Mouse (Mus musculus): ENCODE results near the gene Tmem248.

Gene Tmem248

GRCm38 (mm10) chr5:130256678-130257271 lies 39.9 kb downstream of the Tmem248 start:
- DNase-seq (ENCODE audit: low read depth, low spot score): peak; percentile 100

DNA sequence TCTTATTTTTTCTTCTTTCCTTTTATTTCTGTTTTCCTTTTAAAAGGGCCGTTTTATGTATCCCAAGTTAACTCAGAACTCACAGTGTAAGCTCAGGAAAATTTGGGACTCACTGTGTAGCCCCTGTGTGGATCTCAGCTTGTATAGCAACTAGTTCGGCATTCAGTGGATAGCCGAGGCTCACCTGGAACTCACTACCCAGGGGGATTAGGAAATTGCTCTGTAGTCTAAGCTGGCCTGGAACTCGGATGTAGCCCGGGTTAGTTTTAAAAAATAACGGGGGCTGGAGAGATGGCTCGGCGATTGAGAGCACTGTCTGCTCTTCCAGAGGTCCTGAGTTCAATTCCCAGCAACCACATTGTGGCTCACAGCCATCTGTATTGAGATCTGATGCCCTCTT lies 40.4 kb downstream of the Tmem248 start:
- no peak for DNase-seq (ENCODE audit: low read depth, low spot score)

DNA sequence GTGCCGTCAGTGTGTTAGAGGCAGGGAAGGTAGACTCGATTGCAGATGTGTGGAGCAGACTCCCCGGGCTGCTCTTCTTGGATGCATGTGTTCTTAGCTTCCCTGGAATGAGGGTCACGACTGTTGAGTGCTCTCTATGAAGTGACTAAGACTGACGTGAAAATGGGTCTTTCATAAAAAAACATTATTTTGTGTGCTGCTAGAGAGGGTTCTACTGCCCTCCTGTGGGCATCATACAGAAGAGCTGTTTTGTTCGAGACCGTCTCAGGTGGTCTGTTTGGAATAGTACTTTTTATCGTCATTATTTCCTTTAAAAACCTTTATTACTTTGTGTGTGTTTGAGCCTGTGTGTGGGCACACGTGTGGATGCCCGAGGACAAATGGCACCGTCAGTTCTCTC lies 46.6 kb downstream of the Tmem248 start:
- DNase-seq (ENCODE audit: low read depth, low spot score): no peak

GRCm38 (mm10) chr5:130264433-130265005 lies 47.6 kb downstream of the Tmem248 start:
- DNase-seq (ENCODE audit: low read depth, low spot score): no peak

DNA sequence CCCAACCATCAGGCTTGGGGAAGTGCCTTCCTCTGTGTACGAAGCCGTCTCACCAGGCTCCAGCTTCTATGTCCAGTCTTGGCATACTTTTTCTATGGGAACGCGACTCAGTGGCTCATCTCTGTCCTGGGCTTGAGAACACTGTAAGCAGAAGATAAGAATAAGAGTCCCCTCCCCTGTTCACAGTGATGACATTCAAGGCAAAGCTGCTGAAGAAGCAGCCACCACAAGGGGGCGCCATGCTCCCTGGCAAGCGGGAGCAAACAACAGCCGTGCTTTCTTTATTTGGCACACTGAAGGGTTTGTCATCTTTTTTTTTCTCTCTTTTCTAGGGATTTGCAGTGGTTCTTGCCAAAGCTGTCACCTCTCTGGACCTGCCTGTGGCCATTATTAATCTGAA lies 49.8 kb downstream of the Tmem248 start:
- peak; percentile 86 for DNase-seq (ENCODE audit: low read depth, low spot score)

GRCm38 (mm10) chr5:130267316-130267715 lies 50.4 kb downstream of the Tmem248 start:
- peak; percentile 79 for DNase-seq (ENCODE audit: low read depth, low spot score)

DNA sequence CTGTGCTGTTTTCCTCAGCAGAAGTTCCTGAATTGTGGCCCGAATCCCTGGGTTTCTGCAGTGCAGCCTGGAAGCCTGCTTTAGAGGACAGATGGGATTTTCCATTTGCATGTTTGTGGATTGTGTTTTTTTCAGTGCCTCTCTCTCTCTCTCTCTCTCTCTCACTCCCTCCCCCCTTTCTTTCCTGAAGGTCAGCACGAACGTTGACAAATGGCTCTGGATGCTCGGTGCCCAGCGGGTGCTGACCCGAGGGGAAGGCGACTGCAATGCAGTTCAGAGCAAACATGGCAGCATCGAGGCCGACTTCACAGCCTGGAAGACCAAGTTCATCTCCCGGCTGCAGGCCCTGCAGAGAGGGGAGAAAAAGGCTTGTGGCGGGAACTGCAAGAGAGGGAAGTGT lies 52.1 kb downstream of the Tmem248 start:
- DNase-seq (ENCODE audit: low read depth, low spot score): no peak

GRCm38 (mm10) chr5:130272344-130272743 lies 55.5 kb downstream of the Tmem248 start:
- peak; percentile 60 for DNase-seq (ENCODE audit: low read depth, low spot score)

DNA sequence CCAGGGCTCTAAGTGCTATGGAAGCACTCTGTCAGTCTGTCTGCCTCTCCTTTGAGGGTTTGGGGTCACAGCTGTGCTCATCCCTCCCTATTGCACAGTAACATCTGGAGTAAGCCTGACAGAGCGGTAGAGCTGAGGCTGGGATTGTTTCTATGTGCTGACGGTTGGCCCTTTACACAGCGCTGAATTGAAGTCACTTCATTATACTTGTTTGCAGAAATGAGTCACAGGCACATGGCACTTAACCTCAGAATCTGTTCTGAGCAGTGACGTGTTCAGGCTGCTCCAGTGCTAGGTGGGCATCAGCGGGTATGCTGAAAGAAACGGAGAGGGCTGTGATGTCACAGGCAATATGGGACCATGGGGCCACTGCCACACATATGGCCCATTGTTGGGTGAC lies 56.2 kb downstream of the Tmem248 start:
- DNase-seq (ENCODE audit: low read depth, low spot score): no peak

- peak; percentile 53 for DNase-seq (ENCODE audit: low read depth, low spot score)
Observed at GRCm38 (mm10) chr5:130275509-130275908, 58.6 kb downstream of the Tmem248 start.

GRCm38 (mm10) chr5:130278011-130278472 lies 61.2 kb downstream of the Tmem248 start:
- DNase-seq (ENCODE audit: low read depth, low spot score): no peak

GRCm38 (mm10) chr5:130283079-130283732 lies 66.3 kb downstream of the Tmem248 start:
- no peak for DNase-seq (ENCODE audit: low read depth, low spot score)

- peak; percentile 53 for DNase-seq (ENCODE audit: low read depth, low spot score)
Observed at GRCm38 (mm10) chr5:130288106-130288505, 71.2 kb downstream of the Tmem248 start.

- peak; percentile 60 for DNase-seq (ENCODE audit: low read depth, low spot score)
Observed at GRCm38 (mm10) chr5:130290242-130290641, 73.4 kb downstream of the Tmem248 start.

DNA sequence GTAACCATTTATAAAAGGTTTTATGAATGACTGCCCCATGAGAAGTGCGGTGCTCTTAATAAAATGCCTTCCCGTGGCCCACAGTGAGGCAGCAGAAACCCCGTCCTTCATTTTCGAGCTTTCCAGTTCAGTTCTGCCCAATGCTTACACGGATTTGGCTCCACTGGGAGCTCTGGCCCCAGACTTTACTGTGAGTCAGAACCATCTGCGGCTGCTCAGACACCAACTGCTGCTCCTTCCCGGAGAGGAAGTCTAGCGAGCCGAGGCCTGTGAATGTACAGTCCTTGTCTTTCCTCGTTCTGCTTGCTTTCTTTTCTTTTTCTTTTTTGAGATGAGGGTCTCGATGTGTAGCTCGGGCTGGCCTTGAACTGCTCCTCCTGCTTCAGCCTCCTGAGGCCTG lies 73.9 kb downstream of the Tmem248 start:
- DNase-seq (ENCODE audit: low read depth, low spot score): no peak

GRCm38 (mm10) chr5:130292976-130293375 lies 76.1 kb downstream of the Tmem248 start:
- no peak for DNase-seq (ENCODE audit: low read depth, low spot score)
